Mouse (Mus musculus) layer of hippocampus, adult 9-11 months (tissue): ENCODE results near the gene Ugt1a5.
"Not testable (repeated sequence)": the region's sequence is repeated elsewhere in the genome, so short reads cannot be mapped to it uniquely, and the experiment has no call there.

ENCODE experiments used
- DNase-seq: peaks from one replicate; pipeline ENCODE4 v3.0.0; 2022

Ugt1a5 gene

GRCm38 (mm10) chr1:88165711-88166110 is at the start of gene Ugt1a5:
Ugt1a5 (plus strand) TSS chr1:88166012.
- no peak for DNase-seq

GRCm38 (mm10) chr1:88120550-88120949 is 45.3 kb upstream of the Ugt1a5 start:
- DNase-seq: not testable (repeated sequence)

- DNase-seq: not testable (repeated sequence)
These were observed 44.3 kb upstream of the Ugt1a5 start for GRCm38 (mm10) chr1:88121521-88121920.

- not testable (repeated sequence) for DNase-seq
These were observed 39.9 kb upstream of the Ugt1a5 start for GRCm38 (mm10) chr1:88125827-88126360.

- DNase-seq: not testable (repeated sequence)
These were observed 36.7 kb upstream of the Ugt1a5 start for GRCm38 (mm10) chr1:88129091-88129490.

- not testable (repeated sequence) for DNase-seq
These were observed 35.6 kb upstream of the Ugt1a5 start for GRCm38 (mm10) chr1:88130223-88130622.

- no peak for DNase-seq
These were observed 31.8 kb upstream of the Ugt1a5 start for GRCm38 (mm10) chr1:88133908-88134456.

GRCm38 (mm10) chr1:88134457-88135011 is 31.3 kb upstream of the Ugt1a5 start, which contains the start of gene Ugt1a6a:
Ugt1a6a (plus strand) TSS chr1:88134809.
- DNase-seq: peak; percentile 18

- DNase-seq: not testable (repeated sequence)
These were observed 30.4 kb upstream of the Ugt1a5 start for GRCm38 (mm10) chr1:88135229-88135904.

GRCm38 (mm10) chr1:88136646-88137045 is 29.2 kb upstream of the Ugt1a5 start:
- DNase-seq: no peak

GRCm38 (mm10) chr1:88137264-88137663 is 28.5 kb upstream of the Ugt1a5 start:
- no peak for DNase-seq

GRCm38 (mm10) chr1:88138145-88138544 is 27.7 kb upstream of the Ugt1a5 start:
- DNase-seq: no peak

GRCm38 (mm10) chr1:88140492-88140891 is 25.3 kb upstream of the Ugt1a5 start:
- DNase-seq: not testable (repeated sequence)

- not testable (repeated sequence) for DNase-seq
These were observed 21.7 kb upstream of the Ugt1a5 start for GRCm38 (mm10) chr1:88143966-88144675.

- not testable (repeated sequence) for DNase-seq
These were observed 20.5 kb upstream of the Ugt1a5 start for GRCm38 (mm10) chr1:88145278-88145677.

GRCm38 (mm10) chr1:88150133-88150532 is 15.7 kb upstream of the Ugt1a5 start:
- DNase-seq: not testable (repeated sequence)

- no peak for DNase-seq
These were observed 7.4 kb upstream of the Ugt1a5 start for GRCm38 (mm10) chr1:88158430-88158829.

- not testable (repeated sequence) for DNase-seq
These were observed 6.4 kb downstream of the Ugt1a5 start for GRCm38 (mm10) chr1:88172190-88172589.

GRCm38 (mm10) chr1:88179657-88180056 is 13.8 kb downstream of the Ugt1a5 start:
- no peak for DNase-seq

- DNase-seq: no peak
These were observed 20.6 kb downstream of the Ugt1a5 start for GRCm38 (mm10) chr1:88186325-88186935.

- DNase-seq: no peak
These were observed 26.3 kb downstream of the Ugt1a5 start for GRCm38 (mm10) chr1:88192136-88192535.

GRCm38 (mm10) chr1:88195687-88196086 is 29.9 kb downstream of the Ugt1a5 start:
- no peak for DNase-seq

GRCm38 (mm10) chr1:88197443-88197842 is 31.6 kb downstream of the Ugt1a5 start:
- no peak for DNase-seq
